Mouse (Mus musculus) embryonic fibroblast, embryonic 13.5 days (primary cell): ENCODE measurements around the gene Gm11077.

Experiments
- CTCF ChIP-seq: IDR thresholded peaks from 2 replicates; pipeline ENCODE4 v1.5.1; 2011; ENCODE audit warnings: mild to moderate bottlenecking, control low read depth, low read length, moderate library complexity, borderline replicate concordance; ENCODE audit not compliant: insufficient read depth
- POLR2A ChIP-seq: IDR thresholded peaks from 2 replicates; pipeline ENCODE4 v1.6.1; 2011; ENCODE audit warnings: low read depth, mild to moderate bottlenecking, control low read depth, low read length, moderate library complexity

GRCm38 (mm10) chr6:140745586-140745985, 16.5 kb downstream of the Gm11077 start:
- no peak for TF ChIP-seq POLR2A
- no peak for TF ChIP-seq CTCF
